8 mouse cellular contexts compared by ENCODE assay signal in the genomic region with DNA sequence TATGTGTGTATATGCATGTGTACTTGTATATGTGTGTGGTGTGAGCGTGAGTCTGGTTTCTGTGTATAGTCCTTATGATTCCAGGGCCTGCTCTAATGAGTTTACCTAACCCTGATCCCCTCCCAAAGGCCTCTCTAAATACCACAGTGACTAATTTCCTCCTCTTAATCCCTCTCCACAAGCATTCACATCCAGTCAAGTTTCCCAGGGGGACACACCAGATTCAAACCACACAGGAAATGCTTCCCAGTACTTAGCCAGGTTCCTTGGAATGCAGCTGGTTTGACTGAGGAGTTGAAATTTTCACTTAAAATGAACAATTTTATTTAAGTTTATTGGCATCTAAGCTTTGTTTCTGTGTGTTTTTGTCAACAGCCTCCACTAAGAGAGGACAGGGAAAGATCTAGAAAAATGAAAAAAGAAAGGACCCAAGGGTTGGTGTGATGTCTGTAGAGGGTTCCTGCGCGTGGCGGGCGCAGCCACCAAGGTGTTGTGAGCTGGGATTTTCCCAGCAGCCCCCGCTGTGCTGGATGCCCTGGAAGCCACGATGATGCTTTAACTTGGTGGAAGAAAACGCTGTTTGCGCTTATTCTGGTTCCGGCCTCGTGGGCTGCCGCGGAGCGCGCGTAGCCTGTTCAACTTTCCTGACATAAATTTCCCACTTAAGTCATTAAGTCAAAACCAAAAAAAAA. TPM values are rescaled to one million over a fixed set of nuclear protein-coding genes. Genes with fewer than 3 reads are reported as not detected.
DNase-seq lines count a peak whose midpoint lies in the region; ATAC-seq and TF ChIP-seq lines count a peak whose summit lies in the region.

No protein-coding gene starts in this region.

- DNase-seq in lung, embryonic 14.5 days, result no peak
- no peak for DNase-seq in lung, postnatal 10 days
- DNase-seq in heart, postnatal 0 days (ENCODE audit: low spot score), result peak; percentile 41
- no peak for DNase-seq in layer of hippocampus, adult 9-10 months (ENCODE audit: low spot score)
- DNase-seq in adrenal gland, postnatal 10 days, result no peak
- DNase-seq in urinary bladder, adult 18-20 months (ENCODE audit: low spot score in 2 of 2), result no peak

- peak overlapping the region; percentile 78 for H3K4me2 ChIP-seq in lung, embryonic 14.5 days
- H3K4me2 ChIP-seq in heart, postnatal 0 days (ENCODE audit: low read depth, low read length), result peak overlapping the region; percentile 55

- TF ChIP-seq EP300 in heart, postnatal 0 days (IDR thresholded peaks at IDR 0.05; ENCODE audit: low read depth), result no peak

- peaks cover 26% of the 10 kb centered on the region for H3K4me1 ChIP-seq in lung, embryonic 14.5 days (ENCODE audit: insufficient read depth)
- H3K4me1 ChIP-seq in heart, postnatal 0 days (ENCODE audit: control insufficient read depth, insufficient read depth), result peaks cover 19% of the 10 kb centered on the region
- peaks cover 83% of the 10 kb centered on the region for H3K4me1 ChIP-seq in megakaryocyte, embryonic 14.5 days

- peak overlapping the region; percentile 28; the same call in 1 of the 2 replicates for H3K4me3 ChIP-seq in lung, embryonic 14.5 days (ENCODE audit: low read depth, low read length)
- peak overlapping the region; percentile 25 for H3K4me3 ChIP-seq in heart, postnatal 0 days (ENCODE audit: low read depth, low read length)
- peak overlapping the region; percentile 93 for H3K4me3 ChIP-seq in megakaryocyte, embryonic 14.5 days (replicated peaks)

- no peaks in the 10 kb centered on the region for H3K27me3 ChIP-seq in lung, embryonic 14.5 days (ENCODE audit: insufficient read depth, low read length)
- H3K27me3 ChIP-seq in heart, postnatal 0 days (ENCODE audit: control insufficient read depth, insufficient read depth, low read length), result no peaks in the 10 kb centered on the region
- no peaks in the 10 kb centered on the region for H3K27me3 ChIP-seq in megakaryocyte, embryonic 14.5 days (replicated peaks)

- no peak for ATAC-seq in lung, embryonic 14.5 days (ENCODE audit: insufficient read depth)
- ATAC-seq in activated CD4-positive, CD25-positive, alpha-beta regulatory T cell, adult 4 months, result peak; percentile 42
- no peak for ATAC-seq in heart, postnatal 0 days (ENCODE audit: insufficient read depth, low read depth)

- peak overlapping the region; percentile 36; the same call in 1 of the 2 replicates for H3K27ac ChIP-seq in lung, embryonic 14.5 days (ENCODE audit: low read depth)
- peak overlapping the region; percentile 66 for H3K27ac ChIP-seq in heart, postnatal 0 days (ENCODE audit: low read depth)

- H3K9ac ChIP-seq in lung, embryonic 14.5 days, result peak overlapping the region; percentile 39; the same call in 1 of the 2 replicates
- H3K9ac ChIP-seq in heart, postnatal 0 days (replicated peaks; ENCODE audit: low read depth, low read length), result no peak overlapping the region

- 9% methylated on average over 16 of the region's 16 CpGs for WGBS in lung, embryonic 14.5 days
- WGBS in heart, postnatal 0 days, result 10% methylated on average over 16 of the region's 16 CpGs

- H3K9me3 ChIP-seq in lung, embryonic 14.5 days (ENCODE audit: low read depth, low read length), result no peaks in the 10 kb centered on the region
- no peaks in the 10 kb centered on the region for H3K9me3 ChIP-seq in heart, postnatal 0 days (replicated peaks; ENCODE audit: control insufficient read depth, low read length)
- 0 out of 2 replicates have a peak, but pooled peaks cover 4% of the 10 kb centered on the region for H3K9me3 ChIP-seq in megakaryocyte, embryonic 14.5 days

- H3K36me3 ChIP-seq in lung, embryonic 14.5 days (ENCODE audit: insufficient read depth), result peaks cover 2% of the 10 kb centered on the region; the same call in 1 of the 2 replicates
- H3K36me3 ChIP-seq in heart, postnatal 0 days (replicated peaks; ENCODE audit: control insufficient read depth, insufficient read depth, low read length), result no peaks in the 10 kb centered on the region; the same call in 1 of the 2 replicates
- peaks cover 28% of the 10 kb centered on the region for H3K36me3 ChIP-seq in megakaryocyte, embryonic 14.5 days (replicated peaks; ENCODE audit: low read length)

- no peak for TF ChIP-seq CTCF in lung, embryonic 14.5 days (IDR thresholded peaks at IDR 0.05; ENCODE audit: low read depth)
- TF ChIP-seq CTCF in heart, postnatal 0 days (IDR thresholded peaks at IDR 0.05; ENCODE audit: low read depth), result no peak

RNA-seq across cellular contexts. Expression of gene Il21r, which starts 22.5 kb away (rescaled TPM):
- polyA plus RNA-seq in lung, embryonic 14.5 days (2014; fragmentation: Nextera tagmentation; extraction: Ambion mirVana), result 0.14 and 0.41 TPM in 2 replicates
- polyA plus RNA-seq in activated CD4-positive, CD25-positive, alpha-beta regulatory T cell, adult 4 months (2017; shearing (Covaris generic)), result 10 to 100 TPM; 53.6 to 63.4 TPM
- 0.19 TPM in 1 of 2 replicates, not detected in the other for total RNA-seq in heart, postnatal 0 days (2014; rRNA removed; ENCODE audit: low replicate concordance)
- 0.12 and 0.19 TPM in 2 replicates for polyA plus RNA-seq in heart, postnatal 0 days (2015; fragmentation: Nextera tagmentation; extraction: Ambion mirVana)
- 19.8 and 124 TPM in 2 replicates for polyA plus RNA-seq in megakaryocyte, embryonic 14.5 days (2012; ENCODE audit: insufficient read depth, low replicate concordance)
- 1 to 10 TPM; 2.2 to 2.5 TPM for total RNA-seq in adrenal gland, postnatal 10 days (2021)

RNA-seq across cellular contexts. Expression of gene Il4ra, which starts 28.9 kb away (rescaled TPM):
- polyA plus RNA-seq in lung, embryonic 14.5 days (2014; fragmentation: Nextera tagmentation; extraction: Ambion mirVana), result 11.3 and 12.6 TPM in 2 replicates
- polyA plus RNA-seq in activated CD4-positive, CD25-positive, alpha-beta regulatory T cell, adult 4 months (2017; shearing (Covaris generic)), result 10 to 100 TPM; 67.8 to 77.8 TPM
- 19.5 and 30.7 TPM in 2 replicates for total RNA-seq in heart, postnatal 0 days (2014; rRNA removed; ENCODE audit: low replicate concordance)
- polyA plus RNA-seq in heart, postnatal 0 days (2015; fragmentation: Nextera tagmentation; extraction: Ambion mirVana), result 4.8 and 5.1 TPM in 2 replicates
- 18.5 and 31.9 TPM in 2 replicates for polyA plus RNA-seq in megakaryocyte, embryonic 14.5 days (2012; ENCODE audit: insufficient read depth, low replicate concordance)
- 10 to 100 TPM; 43.9 to 51.3 TPM for total RNA-seq in adrenal gland, postnatal 10 days (2021)

Comparison
In these comparisons a context has a peak if more than half of its experiments do, and no peak if none do; other contexts are left out.
1. H3K4me3 ChIP-seq: peak in every context shown above with its lines; median percentile 93 in megakaryocyte, embryonic 14.5 days; 28 in lung, embryonic 14.5 days; 25 in heart, postnatal 0 days.
2. RNA of gene Il21r, which starts 22.5 kb away (polyA plus RNA-seq): 19.8 to 124 TPM in megakaryocyte, embryonic 14.5 days and 53.6 to 63.4 TPM in activated CD4-positive, CD25-positive, alpha-beta regulatory T cell, adult 4 months; 0.14 to 0.41 TPM in lung, embryonic 14.5 days and 0.12 to 0.19 TPM in heart, postnatal 0 days; every median in the first group is over 10 times any median in the second.